Mouse (Mus musculus): ENCODE data around the gene Rnase13.
"Not testable (repeated sequence)": the region's sequence is repeated elsewhere in the genome, so short reads cannot be mapped to it uniquely, and the experiment has no call there.

Rnase13 gene

DNA sequence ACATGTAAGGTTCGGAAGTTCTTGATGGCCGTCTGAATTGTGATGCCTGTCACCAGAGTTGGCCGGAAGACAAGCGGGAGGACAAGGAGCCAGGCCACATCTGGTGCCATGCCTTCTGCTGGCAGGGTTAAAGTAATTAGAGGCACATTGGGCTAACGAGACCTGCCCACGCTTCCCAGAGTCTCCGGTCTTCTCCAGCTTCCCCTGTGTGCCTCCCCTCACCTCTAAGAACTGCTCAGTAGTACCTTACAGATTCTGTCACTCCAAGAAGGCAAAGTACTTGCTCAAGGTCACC, at the start of gene Rnase13:
Gene Rnase13 (minus strand): TSS at position 203 of the 295 bp plus-strand sequence.
- no peak for DNase-seq (ENCODE audit: low read depth, low spot score)

DNA sequence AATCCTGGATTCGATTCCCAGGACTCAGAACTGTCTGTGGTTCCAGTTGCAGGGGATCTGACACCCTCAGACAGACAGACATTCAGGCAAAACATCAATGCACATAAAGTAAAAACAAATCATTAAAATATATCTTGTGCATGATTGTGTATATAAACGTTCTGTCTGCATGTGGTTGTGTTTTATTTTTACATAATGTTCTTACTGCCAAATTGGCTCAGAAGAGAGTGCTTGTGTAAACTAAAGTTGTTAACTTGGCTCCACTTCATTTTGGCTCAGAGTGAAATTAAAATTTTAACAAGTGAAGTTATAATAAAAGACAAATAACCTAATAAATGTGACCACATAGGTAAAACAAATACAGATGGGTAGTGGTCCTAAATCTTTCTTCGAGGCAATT, 44.8 kb upstream of the Rnase13 start:
- no peak for DNase-seq (ENCODE audit: low read depth, low spot score)

DNA sequence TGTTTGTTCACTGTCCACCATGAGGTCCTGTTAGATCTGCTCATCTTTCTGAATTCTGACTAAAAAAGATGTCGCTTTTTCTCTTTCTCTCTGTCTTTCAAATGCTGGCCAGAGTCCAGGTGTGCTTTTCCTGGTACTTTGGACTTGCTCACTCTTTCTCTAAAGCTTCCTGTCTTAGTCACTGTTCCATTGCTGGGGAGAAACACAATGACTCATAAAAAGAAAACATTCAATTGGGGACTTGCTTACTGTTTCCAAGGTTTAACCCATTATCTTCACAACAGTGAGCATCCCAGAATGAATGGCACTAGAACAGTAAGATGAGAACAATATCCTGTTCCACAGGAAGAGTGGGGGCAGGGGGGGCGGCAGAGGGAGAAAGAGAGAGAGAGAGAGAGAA, 37.7 kb upstream of the Rnase13 start:
- DNase-seq (ENCODE audit: low read depth, low spot score) = no peak

DNA sequence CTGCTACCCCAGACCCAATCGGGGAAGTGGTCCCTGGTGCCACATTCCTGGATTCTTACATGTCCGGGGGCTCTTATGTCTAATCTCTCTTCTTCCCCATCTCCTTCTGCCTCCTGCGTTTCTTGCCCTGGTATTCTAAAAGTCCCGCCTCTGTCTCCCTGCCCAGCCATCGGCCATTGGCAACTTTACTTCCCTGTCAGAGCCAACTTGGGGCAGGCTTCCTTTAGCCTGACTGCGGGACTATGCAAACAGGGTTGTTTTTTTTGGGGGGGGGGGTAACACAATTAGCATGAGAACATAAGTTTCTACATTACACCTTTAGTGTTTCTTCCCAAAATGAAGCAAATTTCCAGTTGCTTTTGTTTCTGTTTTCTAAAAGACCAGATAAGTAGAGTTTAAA, 20.8 kb upstream of the Rnase13 start:
- no peak for DNase-seq (ENCODE audit: low read depth, low spot score)

DNA sequence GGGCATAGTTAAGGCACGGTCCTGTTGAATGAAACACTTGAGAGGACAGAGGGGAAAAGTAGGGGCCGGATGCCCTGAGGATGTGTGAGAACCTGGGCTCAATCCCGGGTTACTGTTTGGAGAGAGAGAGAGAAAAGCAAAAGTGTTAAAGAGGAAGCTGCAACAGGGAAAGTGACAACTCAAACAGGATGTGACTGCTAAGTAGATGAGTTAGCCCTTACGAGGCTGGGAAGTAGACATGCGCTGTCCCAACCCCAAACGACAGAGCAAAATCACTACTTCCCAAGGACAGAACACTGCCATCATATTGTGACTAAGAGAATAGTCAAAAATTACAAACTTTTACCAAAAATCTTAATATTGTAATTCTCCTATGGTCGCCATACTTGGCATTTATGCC, 19.7 kb upstream of the Rnase13 start:
- no peak for DNase-seq (ENCODE audit: low read depth, low spot score)

DNA sequence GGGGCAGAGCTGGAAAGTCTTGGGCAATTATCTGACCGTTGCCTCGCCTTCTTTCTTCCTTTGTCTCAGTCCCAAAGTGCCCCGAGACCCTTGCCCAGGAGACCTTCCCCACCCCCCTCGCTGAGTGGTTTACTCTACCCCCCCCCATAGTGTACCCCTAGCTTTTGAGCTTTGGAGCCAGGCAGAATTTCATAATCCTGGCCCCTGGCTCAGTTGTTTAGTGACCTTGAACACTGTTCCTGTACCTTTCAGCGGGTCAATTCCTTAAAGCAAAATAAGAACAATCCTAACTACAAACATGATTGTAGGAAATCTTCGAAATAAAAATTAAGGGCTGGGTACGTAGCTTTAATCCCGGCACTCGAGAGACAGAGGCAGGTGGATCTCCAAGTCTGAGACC, 19.0 kb upstream of the Rnase13 start:
- no peak for DNase-seq (ENCODE audit: low read depth, low spot score)

DNA sequence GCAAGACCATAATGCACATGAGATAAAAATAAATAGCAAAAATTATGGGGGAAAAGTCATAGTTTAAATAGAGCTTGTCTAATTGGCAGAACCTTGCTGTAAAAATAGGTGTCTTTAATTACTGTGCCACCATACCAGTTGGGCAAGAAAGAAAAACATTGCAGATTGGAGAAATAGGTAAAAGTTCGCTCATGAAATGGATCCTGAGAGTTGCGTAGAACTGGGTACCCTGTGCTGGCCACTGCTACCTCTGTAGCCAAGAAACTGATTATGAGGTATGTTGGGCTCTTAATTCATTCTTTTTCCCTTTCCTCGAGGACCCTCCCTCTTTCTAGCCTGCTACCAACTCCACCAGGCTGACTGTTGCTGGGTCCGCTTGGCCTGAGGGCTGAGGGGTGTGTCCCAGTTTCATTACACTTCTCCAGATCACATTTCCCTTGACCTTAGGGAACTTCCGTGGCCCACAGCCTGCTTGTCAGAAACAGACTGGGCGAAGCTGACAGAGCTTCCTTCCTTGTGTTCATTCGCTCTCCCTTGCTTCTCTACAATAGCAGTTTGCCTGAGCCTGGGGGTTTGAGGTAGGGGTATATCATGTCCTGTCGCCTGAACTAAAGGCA, 18.5 kb upstream of the Rnase13 start:
- DNase-seq (ENCODE audit: low read depth, low spot score) = peak; percentile 70

DNA sequence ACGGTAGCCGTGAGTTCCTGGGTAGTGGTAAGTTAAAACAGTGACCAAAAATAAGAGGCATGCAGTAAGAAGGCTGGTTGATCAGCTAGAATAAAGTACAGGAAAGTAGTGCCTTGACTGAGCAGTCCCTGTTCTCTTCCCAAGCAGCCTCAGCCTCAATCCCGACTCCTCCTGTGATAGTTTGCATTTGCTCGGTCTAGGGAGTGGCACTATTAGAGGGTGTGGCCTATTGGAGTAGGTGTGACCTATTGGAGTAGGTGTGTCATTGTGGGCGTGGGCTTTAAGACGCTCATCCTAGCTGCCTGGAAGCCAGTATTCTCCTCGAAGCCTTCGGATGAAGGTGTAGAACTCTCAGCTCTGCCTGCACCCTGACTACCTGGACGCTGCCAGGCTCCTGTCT, 16.4 kb upstream of the Rnase13 start:
- peak; percentile 66 for DNase-seq (ENCODE audit: low read depth, low spot score)

DNA sequence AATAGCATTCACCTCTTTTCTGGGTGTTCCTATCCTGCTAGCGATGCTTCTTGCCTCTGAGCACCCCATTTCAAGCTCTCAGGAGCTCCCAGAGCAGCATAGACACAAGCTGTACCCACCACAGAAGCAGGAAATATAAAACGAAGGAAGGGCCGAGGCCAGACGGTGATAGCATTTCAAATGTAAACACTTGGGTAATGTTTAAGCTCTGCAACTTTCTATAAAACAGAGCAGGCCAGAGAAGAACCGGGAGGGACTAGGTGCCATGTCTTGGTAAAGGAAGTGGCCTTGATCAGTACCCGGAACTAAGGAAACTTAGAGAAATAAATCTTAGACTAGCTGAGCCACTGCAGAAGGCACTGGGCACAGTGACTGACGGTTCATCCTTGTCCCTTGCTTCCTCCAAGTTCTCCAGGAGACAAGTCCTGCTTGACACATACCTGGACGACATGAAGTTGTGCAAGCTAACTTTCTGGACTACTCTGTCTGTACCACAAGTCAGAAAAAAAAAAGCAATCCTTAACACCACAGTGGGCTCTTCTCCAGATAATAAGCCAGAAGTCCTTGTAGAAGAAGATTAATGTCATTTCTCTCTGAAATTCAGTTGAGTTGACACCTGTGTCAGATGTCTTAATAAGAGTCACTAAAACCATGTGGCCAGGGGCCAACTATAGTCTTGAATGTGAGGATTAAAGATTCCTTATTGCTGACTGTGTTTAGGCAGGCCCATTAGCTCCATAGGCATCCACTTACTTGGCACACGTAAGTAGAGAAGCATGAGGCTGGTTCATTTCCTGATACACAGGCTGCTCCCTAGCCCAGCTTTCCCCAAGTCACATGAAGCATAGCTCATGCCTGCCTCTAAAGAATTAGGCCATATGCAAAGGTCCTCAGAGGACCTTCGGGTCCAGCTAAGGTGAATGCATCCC, 9.8 kb upstream of the Rnase13 start:
- DNase-seq (ENCODE audit: low read depth, low spot score) = no peak

DNA sequence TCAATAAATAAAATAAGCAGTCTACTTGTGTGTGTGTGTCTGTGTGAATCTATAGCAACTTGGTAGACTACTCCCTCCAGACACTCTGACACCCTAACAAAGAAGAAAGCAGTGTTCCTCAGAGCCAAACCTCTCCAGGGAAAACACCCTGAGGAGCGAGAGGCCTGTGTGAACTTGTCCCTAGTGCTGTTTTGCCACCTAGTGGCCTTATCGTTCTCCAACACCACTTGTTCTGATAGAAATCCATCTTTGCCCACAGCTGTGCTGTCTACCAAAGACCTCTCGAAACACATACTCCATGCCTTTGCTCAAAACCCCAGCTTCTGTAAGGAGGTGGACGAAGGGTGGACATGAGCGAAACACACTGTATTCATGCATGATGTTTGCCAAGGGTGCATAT, 8.3 kb upstream of the Rnase13 start:
- peak; percentile 79 for DNase-seq (ENCODE audit: low read depth, low spot score)

DNA sequence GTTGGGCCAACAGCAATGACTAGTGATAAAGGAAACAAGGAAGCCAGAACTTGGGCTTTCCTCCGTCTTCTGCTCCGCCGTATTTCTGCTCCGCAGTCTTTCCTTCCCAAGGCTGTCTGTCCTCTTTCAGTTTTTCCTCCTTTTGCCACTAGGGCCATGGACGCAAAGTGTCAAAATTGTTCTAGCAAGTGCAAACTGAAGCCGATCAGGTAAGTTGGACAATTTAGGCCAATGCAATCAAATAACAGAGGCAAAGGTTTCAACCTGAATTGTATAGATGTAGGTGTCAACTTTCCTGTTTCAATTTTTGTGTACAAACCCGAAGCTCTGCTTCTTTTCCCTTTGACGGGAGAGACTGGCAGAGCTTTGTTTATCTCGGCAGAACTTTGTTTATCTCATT, 7.4 kb upstream of the Rnase13 start:
- DNase-seq (ENCODE audit: low read depth, low spot score) = no peak

DNA sequence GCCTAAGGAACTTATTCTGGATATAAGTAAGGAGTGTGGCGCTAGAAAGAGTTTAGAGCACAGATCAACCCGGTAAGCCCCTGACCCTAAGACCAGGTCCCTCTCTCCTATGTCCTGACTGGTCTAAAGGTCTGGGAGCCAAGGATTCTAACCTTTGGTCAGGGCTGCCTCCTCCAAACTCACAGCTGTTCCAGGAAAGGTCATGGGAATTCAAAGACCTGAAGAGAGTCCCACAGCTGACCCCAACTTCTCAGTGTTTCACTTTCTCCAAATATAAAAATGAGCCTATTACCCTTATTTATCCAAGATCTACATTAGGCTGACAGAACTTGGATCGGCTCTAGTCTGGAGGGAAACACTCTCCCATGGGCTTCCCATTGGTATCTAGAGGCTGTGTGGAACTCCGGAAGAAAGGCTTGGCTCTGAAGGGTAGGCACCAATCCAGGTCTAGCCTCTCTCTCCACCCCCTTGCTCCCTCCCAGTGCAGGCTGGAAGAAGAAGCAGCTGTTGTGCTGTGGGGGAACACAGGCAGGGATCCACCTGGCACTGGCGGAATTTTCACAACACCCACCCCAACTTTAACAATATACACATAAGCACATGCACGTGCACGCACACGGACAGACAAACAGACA, 6.9 kb upstream of the Rnase13 start:
- no peak for DNase-seq (ENCODE audit: low read depth, low spot score)

DNA sequence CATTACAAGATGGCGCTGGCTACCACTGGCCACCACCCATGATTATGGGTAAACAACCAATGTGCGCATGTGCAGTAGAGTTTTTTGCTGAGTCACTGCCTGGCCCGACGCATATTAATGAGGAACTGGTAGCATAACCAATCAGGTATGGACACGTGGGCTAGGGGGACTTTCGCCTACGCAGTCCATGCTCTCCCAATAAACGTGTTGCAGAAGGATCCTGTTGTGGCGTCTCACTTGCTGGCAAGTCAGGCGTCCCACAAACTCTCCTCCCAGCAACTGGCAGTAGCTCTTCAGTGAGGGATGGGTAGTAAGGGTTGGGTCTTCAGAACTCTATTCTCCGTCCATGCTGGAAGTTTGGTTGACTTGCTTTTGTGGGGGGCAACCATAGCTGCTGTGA, 4.4 kb upstream of the Rnase13 start:
- not testable (repeated sequence) for DNase-seq (ENCODE audit: low read depth, low spot score)

DNA sequence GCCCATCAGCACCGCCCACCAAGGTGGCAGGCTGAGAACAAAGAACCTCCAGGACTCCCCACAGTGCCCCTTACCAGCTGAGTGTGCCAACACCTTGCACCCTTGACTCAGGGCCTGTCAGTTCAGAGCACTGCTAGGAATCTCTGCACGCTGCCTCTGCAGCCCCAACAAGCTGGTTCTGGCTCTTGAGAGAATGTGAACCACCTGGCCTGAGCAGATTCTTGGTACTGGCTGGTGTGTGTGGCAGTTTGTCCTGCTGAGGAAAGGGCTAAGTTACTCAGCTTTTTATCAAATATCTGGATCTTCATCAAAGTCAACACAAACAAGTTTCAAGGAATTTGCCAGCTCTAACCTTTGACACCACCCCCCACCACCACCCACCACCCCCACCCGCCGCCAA, 919 bp upstream of the Rnase13 start:
- no peak for DNase-seq (ENCODE audit: low read depth, low spot score)

DNA sequence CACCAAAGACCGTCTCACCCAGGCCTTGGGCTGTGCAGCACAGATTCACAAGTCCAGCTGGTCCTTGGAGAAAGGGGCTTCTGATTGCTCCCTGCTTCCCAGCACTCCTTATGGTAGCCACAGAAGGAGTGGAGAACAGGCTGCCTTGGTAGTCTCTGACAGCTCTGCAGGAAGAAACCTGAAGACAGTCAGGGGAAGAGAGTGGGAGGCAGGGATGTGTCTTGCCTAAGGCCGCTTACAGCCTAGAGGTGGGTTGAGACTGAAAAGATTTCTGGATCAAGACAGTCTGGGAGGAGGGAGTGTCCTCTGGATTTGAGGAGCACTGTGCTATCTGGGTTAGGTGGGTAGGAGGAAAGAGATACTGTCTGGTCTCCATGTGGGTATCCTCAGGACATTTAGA, 337 bp upstream of the Rnase13 start:
- DNase-seq (ENCODE audit: low read depth, low spot score) = no peak

DNA sequence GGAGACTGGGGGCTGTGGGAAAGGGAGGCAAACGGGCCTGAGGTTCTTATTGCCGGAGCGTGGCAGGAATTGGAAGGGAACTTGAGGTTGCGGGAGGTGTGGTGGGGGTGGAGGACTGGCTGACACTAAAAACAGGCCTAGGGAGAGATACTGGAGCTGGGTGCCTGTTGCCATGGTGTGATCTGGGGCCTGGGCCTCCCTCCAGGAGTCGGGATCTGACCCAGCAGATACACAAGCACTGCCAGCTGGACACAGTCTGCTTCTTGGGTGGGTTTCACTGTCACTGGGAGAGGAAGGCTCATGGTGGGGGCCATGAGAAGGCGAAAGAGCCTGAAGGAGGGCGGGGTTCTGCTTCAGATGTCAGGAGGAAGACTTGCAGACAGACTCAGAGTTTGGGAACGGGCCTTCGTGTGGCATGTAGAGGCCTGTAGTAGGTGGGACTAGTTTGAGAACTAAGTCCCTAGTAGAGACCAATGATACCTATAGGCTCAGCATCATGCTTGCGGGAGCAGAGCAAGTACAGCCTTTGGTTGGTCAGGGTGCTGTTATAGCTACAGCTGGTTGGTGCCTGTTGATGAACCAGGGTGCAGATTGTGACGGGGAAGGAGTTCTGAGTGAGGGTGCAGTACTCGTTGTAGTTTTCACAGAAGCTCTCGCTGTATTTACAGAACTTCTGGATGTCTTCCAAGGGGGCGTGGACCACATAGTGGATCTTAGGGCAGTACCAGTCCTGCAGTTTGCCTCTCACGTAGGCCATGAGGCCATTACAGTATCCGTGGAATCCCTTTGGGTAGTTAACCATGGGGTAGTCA, 608 bp downstream of the Rnase13 start:
- DNase-seq (ENCODE audit: low read depth, low spot score) = no peak

DNA sequence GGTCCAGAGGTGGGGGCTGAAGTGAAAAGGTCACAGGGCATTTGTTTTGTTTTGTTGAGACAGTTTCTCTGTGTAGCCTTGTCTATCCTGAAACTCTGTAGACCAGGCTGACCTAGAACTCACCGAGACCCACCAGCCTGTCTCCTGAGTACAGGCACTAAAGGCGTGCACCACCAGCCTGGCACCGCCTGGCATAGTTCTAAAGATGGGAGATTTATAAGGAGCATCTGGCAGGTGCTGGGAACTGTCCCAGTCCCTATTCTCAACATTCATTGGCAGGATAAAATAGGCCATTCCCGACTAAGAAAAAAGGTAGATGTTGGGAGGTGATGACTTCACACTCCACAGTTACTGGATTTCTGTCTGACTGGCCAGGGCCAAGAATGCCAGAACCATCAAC, 3.6 kb downstream of the Rnase13 start:
- no peak for DNase-seq (ENCODE audit: low read depth, low spot score)

DNA sequence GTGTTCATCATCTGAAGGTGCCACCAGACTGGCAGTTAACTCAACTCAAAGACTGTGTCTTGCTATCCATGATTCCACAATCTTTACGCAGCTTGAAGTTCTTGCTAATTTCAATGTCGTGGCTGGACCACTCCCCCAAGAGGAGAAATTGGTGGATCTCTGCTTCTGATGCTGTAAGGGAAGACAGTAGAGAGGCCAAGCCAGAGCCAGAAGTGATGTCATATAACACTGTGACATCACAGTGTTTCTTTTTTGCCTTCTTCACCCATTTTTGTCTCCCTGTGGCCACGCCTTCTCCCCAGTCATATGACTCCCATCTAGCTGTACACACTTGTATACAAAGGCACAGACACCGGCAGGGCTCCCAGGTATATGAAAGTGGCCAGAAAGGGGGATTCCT, 4.4 kb downstream of the Rnase13 start, which contains the start of gene Tppp2:
Gene Tppp2 (plus strand): TSS at position 301 of the 400 bp plus-strand sequence.
- no peak for DNase-seq (ENCODE audit: low read depth, low spot score)

DNA sequence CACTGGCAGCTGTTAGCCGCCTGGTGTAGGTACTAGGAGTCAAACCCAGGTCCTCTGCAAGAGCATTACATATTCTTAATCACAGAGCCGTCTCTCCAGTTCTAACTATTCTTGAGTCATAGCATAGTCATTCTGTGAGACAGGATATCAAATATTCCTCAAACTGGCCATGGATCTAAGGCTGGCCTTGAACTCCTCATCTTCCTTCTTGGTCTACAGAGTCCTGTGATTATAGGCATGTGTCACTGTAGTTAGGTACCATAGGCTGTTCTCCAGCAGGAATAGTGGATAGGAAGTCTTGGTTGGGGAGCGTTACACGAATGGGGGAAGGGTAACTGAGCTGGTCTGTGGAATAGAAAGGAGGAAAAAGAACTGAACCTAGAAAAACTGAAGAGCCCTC, 6.0 kb downstream of the Rnase13 start:
- no peak for DNase-seq (ENCODE audit: low read depth, low spot score)

DNA sequence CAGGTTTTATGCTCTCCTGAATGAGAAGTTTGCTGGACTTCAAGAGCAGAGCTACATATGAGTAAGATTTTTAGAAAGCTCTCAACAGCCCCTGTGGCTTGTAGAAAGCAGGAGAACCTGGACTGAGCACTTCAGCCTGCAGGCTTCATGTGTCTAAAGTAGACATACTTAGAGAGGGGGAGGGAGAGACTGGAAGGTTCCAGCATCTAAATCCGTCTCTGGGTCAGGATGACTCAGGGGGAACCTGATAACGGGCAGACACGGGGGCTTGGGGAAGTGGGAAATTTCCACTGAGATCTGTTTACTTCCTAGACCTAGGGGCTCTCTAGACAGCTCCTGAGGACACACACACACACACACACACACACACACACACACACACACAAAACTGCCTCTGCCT, 7.5 kb downstream of the Rnase13 start:
- DNase-seq (ENCODE audit: low read depth, low spot score) = no peak

DNA sequence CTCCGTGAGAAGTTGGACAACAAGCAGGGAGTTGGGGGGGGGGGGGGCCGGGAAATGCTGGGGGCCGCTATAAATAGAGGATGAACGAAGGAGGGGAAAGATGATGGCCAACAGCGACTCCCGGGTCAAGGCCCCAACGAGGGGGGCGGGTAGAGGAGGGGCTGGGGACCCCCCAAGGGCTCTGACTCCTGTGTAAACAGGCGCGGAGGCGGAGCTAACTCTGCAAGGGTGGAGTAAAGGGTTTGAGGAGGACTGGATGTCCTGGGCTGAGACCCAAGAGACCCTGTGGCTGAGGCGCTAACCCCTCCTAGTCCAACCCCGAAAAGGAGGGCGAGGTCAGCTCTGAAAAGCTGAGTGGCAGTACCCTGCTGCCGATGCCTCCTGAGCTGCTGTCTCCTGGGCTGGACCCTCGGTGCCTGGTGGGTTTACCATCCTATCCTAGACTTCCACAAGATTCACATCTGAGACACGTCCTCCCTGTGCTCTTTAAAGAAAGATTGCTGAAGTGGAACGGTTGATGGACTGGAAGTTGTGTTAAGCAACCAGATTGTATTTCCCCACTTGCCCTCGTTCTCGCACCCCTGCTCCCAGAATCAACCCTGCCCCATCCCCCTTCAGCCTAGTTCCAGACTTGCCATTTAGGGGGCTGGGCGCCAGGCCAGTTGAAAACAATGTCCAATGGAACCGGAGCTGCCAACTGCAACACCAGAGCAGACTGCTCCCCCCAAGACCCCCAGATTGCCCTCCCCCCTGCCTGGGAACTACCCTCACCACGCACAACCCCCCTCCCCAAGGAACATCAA, 8.4 kb downstream of the Rnase13 start, which contains the start of gene Ndrg2:
Gene Ndrg2 (minus strand): TSS at position 199 of the 803 bp plus-strand sequence.
- DNase-seq (ENCODE audit: low read depth, low spot score) = peak; percentile 42

All from ZHBTc4 (cell line).